Mouse (Mus musculus): ENCODE results near the gene Mtnr1b.

DNA sequence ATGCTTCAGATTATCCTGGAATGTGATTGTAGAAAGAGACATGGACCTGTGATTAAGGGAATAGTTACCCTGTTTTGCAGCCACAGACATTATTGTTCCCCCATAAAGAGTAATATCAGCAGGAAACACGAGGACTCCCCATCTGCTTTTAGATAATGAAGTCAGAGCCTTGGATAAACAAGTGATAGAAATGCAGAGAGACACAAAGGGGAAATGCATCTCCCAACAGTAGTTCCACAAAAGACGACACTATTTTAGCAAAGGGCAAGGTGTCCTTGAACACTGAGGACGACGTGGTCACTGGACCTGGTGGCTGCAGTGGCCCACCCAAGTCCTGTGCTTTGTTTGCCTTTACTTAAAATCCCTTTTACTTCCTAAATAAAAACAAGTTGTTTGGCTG lies 45.9 kb upstream of the Mtnr1b start:
- TF ChIP-seq POLR2AphosphoS5 (IDR thresholded peaks at IDR 0.05; ENCODE audit: insufficient replicate concordance, low read depth, low read length) (no peak), CTCF (IDR thresholded peaks at IDR 0.05; ENCODE audit: low read depth, low read length) (no peak), TAL1 (conservative IDR thresholded peaks at IDR 0.05; ENCODE audit: low read depth, low read length) (no peak)

Measured in G1E (cell line).